Mouse (Mus musculus) stomach, postnatal 0 days (tissue): ENCODE results near the gene Thsd7b.

Source experiments
- CTCF ChIP-seq: IDR thresholded peaks from 2 replicates; pipeline ENCODE4 v1.5.1; 2016; ENCODE audit warnings: antibody characterized with exemption, low read depth, mild to moderate bottlenecking, moderate library complexity
- EP300 ChIP-seq: optimal IDR thresholded peaks from 2 replicates; pipeline ENCODE3; 2016; ENCODE audit warnings: antibody characterized with exemption

DNA sequence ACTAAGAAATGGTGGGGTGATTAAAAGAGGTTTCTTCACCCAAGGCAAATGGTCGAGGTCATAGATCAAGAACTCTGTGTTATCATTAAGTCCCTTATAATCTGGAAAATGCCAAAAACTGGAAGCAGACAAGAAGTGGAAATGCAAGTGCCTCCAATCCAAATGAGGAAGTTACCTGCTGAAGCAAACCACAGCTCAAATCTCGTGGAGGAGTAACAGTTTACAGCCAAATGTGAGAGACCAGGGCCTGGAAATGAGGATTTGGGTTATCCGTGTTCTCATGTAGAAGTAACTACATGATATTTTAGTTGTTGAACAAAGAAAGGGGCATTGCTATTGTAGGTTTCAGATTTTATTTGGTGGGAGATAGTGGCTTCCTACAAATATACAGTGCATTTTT is 335.3 kb downstream of the Thsd7b start:
- TF ChIP-seq CTCF, result no peak
- no peak for TF ChIP-seq EP300
